Mouse (Mus musculus) regulatory T cell (primary cell): Measurements from ENCODE around the gene Cntf.

Experiments used
- in situ Hi-C: fragments of 300-600 bp; cut with MboI, MseI; formaldehyde crosslinking; loops from one replicate; pipeline ENCODE4 v1.15.1; 2025; ENCODE audit warnings: high pct_unique_total_duplicates

The Cntf gene

GRCm38 (mm10) chr19:12765308-12765707 lies at the start of gene Cntf:
TSS of gene Cntf (minus strand) at chr19:12765632.
- in situ Hi-C loops: no loop called here

- in situ Hi-C loops: loop anchor here (10.0 to 25.0 kb wide), 3 partner anchors 227 to 802 kb away; partner anchors contain the start of genes Gm4952 and Mpeg1
These were observed 48.5 kb upstream of the Cntf start for GRCm38 (mm10) chr19:12813883-12814282.

- in situ Hi-C loops: loop anchor here (10.0 to 25.0 kb wide), 3 partner anchors 226 to 801 kb away; partner anchors contain the start of genes Gm4952 and Mpeg1
These were observed 47.4 kb upstream of the Cntf start for GRCm38 (mm10) chr19:12812644-12813364.

- in situ Hi-C loops: loop anchor here (25.0 kb wide), 2 partner anchors 219 to 794 kb away; partner anchors contain the start of gene Gm4952
These were observed 40.8 kb upstream of the Cntf start for GRCm38 (mm10) chr19:12806214-12806613.

- in situ Hi-C loops: loop anchor here (25.0 kb wide), 2 partner anchors 218 to 793 kb away; partner anchors contain the start of gene Gm4952
These were observed 40.3 kb upstream of the Cntf start for GRCm38 (mm10) chr19:12805730-12806129.

GRCm38 (mm10) chr19:12804237-12804636 lies 38.8 kb upstream of the Cntf start:
- in situ Hi-C loops: loop anchor here (25.0 kb wide), 2 partner anchors 217 to 792 kb away; partner anchors contain the start of gene Gm4952

GRCm38 (mm10) chr19:12802830-12803229 lies 37.4 kb upstream of the Cntf start:
- in situ Hi-C loops: loop anchor here (25.0 kb wide), 2 partner anchors 216 to 791 kb away; partner anchors contain the start of gene Gm4952

- in situ Hi-C loops: loop anchor here (25.0 kb wide), 2 partner anchors 214 to 789 kb away; partner anchors contain the start of gene Gm4952
These were observed 35.6 kb upstream of the Cntf start for GRCm38 (mm10) chr19:12801046-12801445.

- in situ Hi-C loops: loop anchor here (25.0 kb wide), 2 partner anchors 213 to 788 kb away; partner anchors contain the start of gene Gm4952
These were observed 35.2 kb upstream of the Cntf start for GRCm38 (mm10) chr19:12800621-12801020.

GRCm38 (mm10) chr19:12799081-12799480 lies 33.6 kb upstream of the Cntf start:
- in situ Hi-C loops: no loop called here

GRCm38 (mm10) chr19:12798404-12798803 lies 33.0 kb upstream of the Cntf start:
- in situ Hi-C loops: no loop called here

GRCm38 (mm10) chr19:12797071-12797470 lies 31.6 kb upstream of the Cntf start:
- in situ Hi-C loops: no loop called here

- in situ Hi-C loops: no loop called here
These were observed 31.0 kb upstream of the Cntf start for GRCm38 (mm10) chr19:12796328-12796931.

GRCm38 (mm10) chr19:12795511-12796327 lies 30.3 kb upstream of the Cntf start, which contains the start of the genes Zfp91 and Lpxn:
TSS of gene Zfp91 (minus strand) at chr19:12796126.
TSS of gene Lpxn (plus strand) at chr19:12796193.
- in situ Hi-C loops: no loop called here

GRCm38 (mm10) chr19:12795110-12795509 lies 29.7 kb upstream of the Cntf start:
- in situ Hi-C loops: no loop called here

GRCm38 (mm10) chr19:12794056-12795044 lies 28.9 kb upstream of the Cntf start:
- in situ Hi-C loops: no loop called here

- in situ Hi-C loops: no loop called here
These were observed 26.9 kb upstream of the Cntf start for GRCm38 (mm10) chr19:12792374-12792773.

- in situ Hi-C loops: no loop called here
These were observed 22.3 kb upstream of the Cntf start for GRCm38 (mm10) chr19:12787721-12788120.

- in situ Hi-C loops: no loop called here
These were observed 21.5 kb upstream of the Cntf start for GRCm38 (mm10) chr19:12786803-12787395.

GRCm38 (mm10) chr19:12780437-12780836 lies 15.0 kb upstream of the Cntf start:
- in situ Hi-C loops: no loop called here
